Mouse (Mus musculus) limb, embryonic 10.5 days (tissue): ENCODE data around the gene Gramd4. TPM values are rescaled to one million over a fixed set of nuclear protein-coding genes. Genes with fewer than 3 reads are reported as not detected.
"Not testable (repeated sequence)": the region's sequence is repeated elsewhere in the genome, so short reads cannot be mapped to it uniquely, and the experiment has no call there.

Source experiments
- DNase-seq: peaks from one replicate; pipeline ENCODE4 v3.0.0-alpha.2; 2017; ENCODE audit warnings: low spot score
- H3K27ac ChIP-seq: fragments of 300-500 bp; sonication (generic); 2 replicates; pipeline ENCODE4 v1.5.1; 2016; ENCODE audit warnings: mild to moderate bottlenecking
- H3K27me3 ChIP-seq: fragments of 300-500 bp; sonication (generic); 2 replicates; pipeline ENCODE4 v1.6.1; 2016; ENCODE audit warnings: low read depth, mild to moderate bottlenecking; ENCODE audit not compliant: poor library complexity, severe bottlenecking
- H3K36me3 ChIP-seq: fragments of 300-500 bp; sonication (generic); 2 replicates; pipeline ENCODE4 v1.6.1; 2016; ENCODE audit warnings: mild to moderate bottlenecking, moderate library complexity
- H3K4me1 ChIP-seq: fragments of 300-500 bp; sonication (generic); 2 replicates; pipeline ENCODE4 v1.6.1; 2016
- H3K4me3 ChIP-seq: fragments of 300-500 bp; sonication (generic); 2 replicates; pipeline ENCODE4 v1.5.1; 2016; ENCODE audit warnings: mild to moderate bottlenecking, moderate library complexity
- H3K9me3 ChIP-seq: fragments of 300-500 bp; sonication (generic); replicated peaks from 2 replicates; pipeline ENCODE4 v1.6.1; 2016; ENCODE audit warnings: mild to moderate bottlenecking
- WGBS: fragments of 180-500 bp; shearing (Covaris S2); methylation state at CpG from one replicate; pipeline ENCODE4 v1.1.7; 2016; 5-methylcytosine and 5-hydroxymethylcytosine counted together
- polyA plus RNA-seq: library from polyadenylated mRNA; unstranded; fragments of >200 nt; fragmentation: Nextera tagmentation; extraction: Ambion mirVana; gene quantifications from 2 replicates; pipeline ENCODE4 v1.2.1, GENCODE M21; 2016

Gramd4 gene
- polyA plus RNA-seq, 1 experiment from 2014 or later, result 14.1 TPM

- Histone ChIP-seq H3K27ac (0 out of 2 replicates have a peak overlapping the region, but pooled peaks have one; percentile 17), H3K36me3 (peaks cover 5% of the 10 kb centered on the region; the same call in 1 of the 2 replicates), H3K27me3 (no peaks in the 10 kb centered on the region), H3K9me3 (no peaks in the 10 kb centered on the region), H3K4me3 (no peak overlapping the region), H3K4me1 (peaks cover 59% of the 10 kb centered on the region)
- no peak for DNase-seq
- WGBS, result 80% methylated on average over 4 of the region's 4 CpGs
Observed at GRCm38 (mm10) chr15:86169817-86170110, 112.3 kb downstream of the Gramd4 start.

- H3K4me3 ChIP-seq, result no peak overlapping the region
- H3K4me1 ChIP-seq, result peaks cover 69% of the 10 kb centered on the region
- no peak for DNase-seq
- H3K27me3 ChIP-seq, result no peaks in the 10 kb centered on the region
- no peak overlapping the region for H3K27ac ChIP-seq
- no peaks in the 10 kb centered on the region for H3K36me3 ChIP-seq
- whole genome bisulfite sequencing, result 82% methylated on average over 12 of the region's 12 CpGs
- no peaks in the 10 kb centered on the region for H3K9me3 ChIP-seq
Observed at GRCm38 (mm10) chr15:86171316-86171715, 113.8 kb downstream of the Gramd4 start.

- no peak overlapping the region for H3K4me3 ChIP-seq
- no peaks in the 10 kb centered on the region for H3K9me3 ChIP-seq
- 60% methylated on average over 3 of the region's 3 CpGs for WGBS
- H3K27ac ChIP-seq, result no peak overlapping the region
- H3K27me3 ChIP-seq, result no peaks in the 10 kb centered on the region
- no peak for DNase-seq
- no peaks in the 10 kb centered on the region for H3K36me3 ChIP-seq
- H3K4me1 ChIP-seq, result peaks cover 76% of the 10 kb centered on the region
Observed at GRCm38 (mm10) chr15:86172124-86172523, 114.6 kb downstream of the Gramd4 start.

GRCm38 (mm10) chr15:86172526-86172925 lies 115.0 kb downstream of the Gramd4 start:
- DNase-seq, result no peak
- 83% methylated on average over 6 of the region's 6 CpGs for WGBS
- H3K9me3 ChIP-seq, result no peaks in the 10 kb centered on the region
- H3K36me3 ChIP-seq, result no peaks in the 10 kb centered on the region
- no peak overlapping the region for H3K4me3 ChIP-seq
- no peaks in the 10 kb centered on the region for H3K27me3 ChIP-seq
- peaks cover 76% of the 10 kb centered on the region for H3K4me1 ChIP-seq
- no peak overlapping the region for H3K27ac ChIP-seq

DNA sequence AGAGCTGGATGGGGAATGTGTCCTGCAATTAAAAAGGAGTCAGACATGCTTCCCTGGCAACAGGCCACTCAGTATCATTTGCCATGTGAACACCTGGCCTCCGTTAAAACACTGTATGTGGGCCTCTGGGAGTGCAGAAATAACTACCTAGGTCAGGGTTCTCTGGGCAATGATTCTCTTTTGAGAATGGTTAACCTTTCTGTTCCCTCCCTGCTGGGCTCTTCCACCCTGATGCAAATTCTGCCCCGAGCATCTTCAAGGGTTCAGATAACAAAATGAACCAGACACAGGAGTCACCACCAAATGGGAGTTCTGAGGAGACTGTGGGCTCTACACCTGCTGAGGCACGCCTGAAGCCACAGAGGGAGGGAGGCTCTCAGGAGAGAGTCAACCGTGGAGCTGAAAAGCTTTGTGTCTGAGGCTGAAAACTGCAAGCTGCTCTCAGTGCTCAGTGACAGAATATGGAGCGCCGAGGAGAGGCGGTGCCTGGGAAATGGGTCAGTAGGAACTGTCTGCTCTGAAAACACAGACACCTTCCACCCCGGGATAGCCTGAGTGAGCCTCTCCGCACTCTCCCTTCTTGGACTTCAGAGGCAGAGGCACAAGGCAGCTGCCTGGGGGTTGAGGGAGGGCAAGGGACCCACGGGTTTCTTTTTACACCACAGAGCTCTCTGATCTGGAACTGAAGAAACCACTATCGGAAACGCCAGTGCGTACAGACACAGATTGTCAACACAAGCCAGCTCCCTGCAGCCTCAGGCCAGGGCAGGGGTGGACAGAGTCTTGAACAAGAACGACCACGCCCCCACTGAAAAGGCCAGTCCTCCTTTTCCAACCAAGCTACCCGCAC lies 115.9 kb downstream of the Gramd4 start:
- 46% methylated on average over 16 of the region's 16 CpGs for WGBS
- peaks cover 71% of the 10 kb centered on the region for H3K4me1 ChIP-seq
- H3K9me3 ChIP-seq, result no peaks in the 10 kb centered on the region
- no peak overlapping the region for H3K4me3 ChIP-seq
- no peaks in the 10 kb centered on the region for H3K36me3 ChIP-seq
- peak overlapping the region; percentile 14; the same call in 1 of the 2 replicates for H3K27ac ChIP-seq
- DNase-seq, result no peak
- H3K27me3 ChIP-seq, result no peaks in the 10 kb centered on the region

- no peaks in the 10 kb centered on the region for H3K36me3 ChIP-seq
- WGBS, result 78% methylated on average over 3 of the region's 3 CpGs
- no peak for DNase-seq
- peaks cover 53% of the 10 kb centered on the region for H3K4me1 ChIP-seq
- no peak overlapping the region for H3K4me3 ChIP-seq
- H3K27ac ChIP-seq, result no peak overlapping the region
- no peaks in the 10 kb centered on the region for H3K27me3 ChIP-seq
- H3K9me3 ChIP-seq, result no peaks in the 10 kb centered on the region
Observed at GRCm38 (mm10) chr15:86175253-86176050, 118.0 kb downstream of the Gramd4 start.

DNA sequence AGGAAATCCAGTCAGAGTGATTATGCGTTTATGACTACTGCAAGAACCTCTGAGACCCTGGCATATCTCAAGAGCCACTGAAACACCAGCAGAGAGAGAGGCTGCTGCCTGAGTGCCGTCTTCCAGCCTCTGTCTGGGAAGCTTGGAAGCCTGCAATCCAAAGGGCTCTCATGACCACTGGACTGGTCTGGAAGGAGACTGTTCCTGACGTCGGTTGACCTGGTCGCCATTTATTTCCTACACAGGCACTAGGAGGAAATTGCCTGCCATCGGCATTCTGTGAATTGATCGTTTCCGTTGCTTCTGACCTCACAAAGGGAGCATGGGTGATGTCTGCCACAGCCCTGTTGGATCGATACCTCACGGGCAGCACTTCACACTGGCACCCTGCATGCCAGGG lies 118.7 kb downstream of the Gramd4 start:
- WGBS, result 73% methylated on average over 10 of the region's 10 CpGs
- Histone ChIP-seq H3K27me3 (no peaks in the 10 kb centered on the region), H3K36me3 (no peaks in the 10 kb centered on the region), H3K4me1 (peaks cover 52% of the 10 kb centered on the region), H3K4me3 (no peak overlapping the region), H3K27ac (no peak overlapping the region), H3K9me3 (no peaks in the 10 kb centered on the region)
- no peak for DNase-seq

DNA sequence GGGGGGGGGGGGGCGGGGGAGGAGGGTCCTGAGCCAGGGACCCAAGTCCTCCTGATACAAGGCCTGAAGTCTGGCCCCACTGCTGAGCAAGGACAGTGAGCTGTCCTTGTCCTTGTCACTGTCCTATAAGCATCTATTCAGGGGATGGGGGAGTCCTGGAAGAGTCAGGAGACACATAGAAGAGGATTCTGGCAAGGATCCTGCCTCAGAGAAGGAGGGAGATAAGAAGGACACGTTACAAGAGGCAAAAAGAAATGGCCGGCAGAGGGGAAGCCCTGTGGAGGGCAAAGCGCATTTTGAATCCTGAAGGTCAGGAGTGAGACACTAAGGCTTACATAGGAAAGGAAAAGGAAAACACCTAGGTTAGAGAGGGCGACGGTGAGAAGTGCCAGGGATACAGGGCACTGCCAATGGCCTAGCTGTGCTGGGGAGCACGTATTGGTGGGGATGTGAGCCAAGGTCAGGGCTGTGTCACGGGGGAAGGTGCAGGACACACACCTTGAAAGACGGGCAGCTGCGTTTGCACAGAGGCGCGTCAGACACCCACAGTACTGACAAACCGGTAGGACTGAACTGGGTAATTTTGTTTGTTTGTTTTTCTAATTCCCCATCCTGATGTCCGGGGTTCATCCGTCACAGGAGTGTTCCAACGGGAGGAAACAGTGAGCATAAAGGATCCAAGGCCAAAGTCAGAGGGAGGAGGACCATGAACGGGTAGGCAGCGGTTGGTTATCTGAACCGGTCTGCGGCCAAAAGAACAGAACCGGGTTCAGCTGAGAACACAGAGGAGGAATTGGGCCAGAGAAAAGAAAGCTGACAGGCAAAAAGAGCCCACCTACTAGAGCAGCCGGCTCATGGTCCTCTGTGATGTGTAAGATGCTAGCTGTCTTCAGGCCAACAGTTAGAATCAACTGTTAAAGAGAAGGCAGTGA lies 119.5 kb downstream of the Gramd4 start:
- Histone ChIP-seq H3K4me3 (no peak overlapping the region), H3K36me3 (no peaks in the 10 kb centered on the region), H3K27me3 (no peaks in the 10 kb centered on the region), H3K27ac (no peak overlapping the region), H3K9me3 (no peaks in the 10 kb centered on the region), H3K4me1 (peaks cover 48% of the 10 kb centered on the region)
- 82% methylated on average over 22 of the region's 22 CpGs for WGBS
- DNase-seq, result no peak

GRCm38 (mm10) chr15:86177703-86178251 lies 120.3 kb downstream of the Gramd4 start:
- not testable (repeated sequence) for DNase-seq, H3K4me3 ChIP-seq, H3K27ac ChIP-seq, H3K27me3 ChIP-seq, H3K36me3 ChIP-seq, H3K9me3 ChIP-seq
- 93% methylated on average over 2 of the region's 2 CpGs for WGBS
- H3K4me1 ChIP-seq, result peaks cover 48% of the 10 kb centered on the region

DNA sequence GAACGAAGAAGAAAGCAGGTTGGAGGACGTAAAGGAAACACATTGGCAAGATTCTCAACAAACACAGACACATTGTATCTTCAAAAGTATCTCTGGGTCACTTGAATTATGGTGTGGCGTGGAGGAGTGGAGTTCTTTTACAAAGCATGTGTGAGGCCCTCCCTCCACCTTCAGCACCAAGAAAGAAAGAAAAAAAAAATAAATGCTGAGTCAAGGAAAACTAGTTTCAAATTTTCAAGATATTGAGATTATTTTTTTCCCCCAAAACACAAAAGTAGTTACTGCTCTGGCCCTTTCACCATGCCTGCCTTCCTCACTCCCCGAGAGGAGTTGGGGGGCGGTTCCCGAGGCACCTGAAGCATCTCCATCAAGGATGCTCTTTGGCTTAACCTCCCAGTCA lies 121.1 kb downstream of the Gramd4 start:
- 90% methylated on average over 6 of the region's 6 CpGs for WGBS
- Histone ChIP-seq H3K27ac (no peak overlapping the region), H3K36me3 (no peaks in the 10 kb centered on the region), H3K4me1 (peaks cover 41% of the 10 kb centered on the region), H3K27me3 (no peaks in the 10 kb centered on the region), H3K9me3 (no peaks in the 10 kb centered on the region), H3K4me3 (no peak overlapping the region)
- no peak for DNase-seq

DNA sequence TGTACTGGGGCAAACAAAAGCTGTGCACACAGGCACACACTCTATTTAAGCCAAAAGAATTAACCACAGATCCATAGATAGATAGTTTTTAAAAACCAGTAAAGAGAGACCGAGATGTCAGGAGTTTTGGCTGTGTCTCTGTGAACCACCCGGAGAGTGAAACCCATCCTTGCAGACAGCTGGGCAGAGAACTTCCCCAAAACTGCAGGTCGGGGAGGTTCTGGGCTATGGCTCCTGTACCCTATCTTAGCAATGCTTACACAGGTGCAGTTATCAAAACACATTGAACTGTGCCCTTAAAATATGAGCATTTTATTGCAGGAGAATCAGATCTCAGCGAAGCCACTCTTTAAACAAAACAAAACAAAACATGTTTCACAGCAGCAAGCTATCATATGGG lies 122.9 kb downstream of the Gramd4 start:
- Histone ChIP-seq H3K9me3 (no peaks in the 10 kb centered on the region), H3K27me3 (0 out of 2 replicates have a peak, but pooled peaks cover 3% of the 10 kb centered on the region), H3K27ac (no peak overlapping the region), H3K36me3 (no peaks in the 10 kb centered on the region), H3K4me1 (peaks cover 39% of the 10 kb centered on the region), H3K4me3 (no peak overlapping the region)
- DNase-seq, result no peak
- 86% methylated on average over 4 of the region's 4 CpGs for WGBS

GRCm38 (mm10) chr15:86181321-86181720 lies 123.8 kb downstream of the Gramd4 start:
- not testable (repeated sequence) for H3K27me3 ChIP-seq, H3K36me3 ChIP-seq, H3K9me3 ChIP-seq, DNase-seq, H3K27ac ChIP-seq, H3K4me3 ChIP-seq
- WGBS, result 100% methylated on average over 3 of the region's 3 CpGs
- peaks cover 42% of the 10 kb centered on the region for H3K4me1 ChIP-seq
